Mouse (Mus musculus) lung, postnatal 14 days (tissue): ENCODE measurements around the gene Acaa1a.
"Not testable (repeated sequence)": the region's sequence is repeated elsewhere in the genome, so short reads cannot be mapped to it uniquely, and the experiment has no call there.

Source experiments
- DNase-seq: peaks from one replicate; pipeline ENCODE4 v3.0.0; 2021

Acaa1a gene

GRCm38 (mm10) chr9:119340212-119340580 lies 720 bp downstream of the Acaa1a start:
- no peak for DNase-seq

- peak; percentile 95 for DNase-seq
Observed at GRCm38 (mm10) chr9:119340909-119341816, 1.7 kb downstream of the Acaa1a start, which contains the start of gene Myd88. Myd88 (minus strand) TSS chr9:119341411.

- DNase-seq = no peak
Observed at GRCm38 (mm10) chr9:119342728-119343127, 3.3 kb downstream of the Acaa1a start.

- DNase-seq = no peak
Observed at GRCm38 (mm10) chr9:119346376-119346775, 6.9 kb downstream of the Acaa1a start.

GRCm38 (mm10) chr9:119350531-119350930 lies 11.1 kb downstream of the Acaa1a start:
- DNase-seq = no peak

GRCm38 (mm10) chr9:119350947-119351705 lies 11.7 kb downstream of the Acaa1a start:
- DNase-seq = no peak

- DNase-seq = peak; percentile 86
Observed at GRCm38 (mm10) chr9:119352060-119352459, 12.6 kb downstream of the Acaa1a start.

GRCm38 (mm10) chr9:119353926-119354325 lies 14.4 kb downstream of the Acaa1a start:
- no peak for DNase-seq

- no peak for DNase-seq
Observed at GRCm38 (mm10) chr9:119355943-119356342, 16.5 kb downstream of the Acaa1a start.

GRCm38 (mm10) chr9:119357331-119358057 lies 18.0 kb downstream of the Acaa1a start, which contains the start of gene Xylb:
Xylb (plus strand) TSS chr9:119357381.
- peak; percentile 96 for DNase-seq

- DNase-seq = no peak
Observed at GRCm38 (mm10) chr9:119358058-119358429, 18.6 kb downstream of the Acaa1a start.

GRCm38 (mm10) chr9:119361416-119361815 lies 21.9 kb downstream of the Acaa1a start:
- no peak for DNase-seq

- DNase-seq = no peak
Observed at GRCm38 (mm10) chr9:119363229-119363628, 23.8 kb downstream of the Acaa1a start.

- DNase-seq = no peak
Observed at GRCm38 (mm10) chr9:119365284-119365683, 25.8 kb downstream of the Acaa1a start, which contains the start of gene Slc22a14. Slc22a14 (minus strand) TSS chr9:119365553.

GRCm38 (mm10) chr9:119368367-119368766 lies 28.9 kb downstream of the Acaa1a start:
- no peak for DNase-seq

- DNase-seq = not testable (repeated sequence)
Observed at GRCm38 (mm10) chr9:119370770-119371169, 31.3 kb downstream of the Acaa1a start.

GRCm38 (mm10) chr9:119371251-119371650 lies 31.8 kb downstream of the Acaa1a start:
- no peak for DNase-seq

GRCm38 (mm10) chr9:119375008-119375407 lies 35.5 kb downstream of the Acaa1a start:
- DNase-seq = no peak

- no peak for DNase-seq
Observed at GRCm38 (mm10) chr9:119375556-119375955, 36.1 kb downstream of the Acaa1a start.

GRCm38 (mm10) chr9:119378231-119378630 lies 38.8 kb downstream of the Acaa1a start:
- DNase-seq = no peak

- DNase-seq = no peak
Observed at GRCm38 (mm10) chr9:119382603-119383002, 43.1 kb downstream of the Acaa1a start.

- DNase-seq = peak; percentile 35
Observed at GRCm38 (mm10) chr9:119388956-119389355, 49.5 kb downstream of the Acaa1a start.

GRCm38 (mm10) chr9:119390214-119390613 lies 50.7 kb downstream of the Acaa1a start:
- DNase-seq = no peak
